Mouse (Mus musculus): ENCODE measurements around the gene B020004J07Rik. TPM values are rescaled to one million over a fixed set of nuclear protein-coding genes. Genes with fewer than 3 reads are reported as not detected.

B020004J07Rik gene
- polyA plus RNA-seq, 1 experiment from 2014 or later, result not detected

Other genes starting within 250 kb of the B020004J07Rik start
- 71.4 and 84.2 TPM in 2 replicates for gene Leprot, start 196.3 kb downstream of the B020004J07Rik start, polyA plus RNA-seq (2014; fragmentation: Nextera tagmentation; extraction: Ambion mirVana)
- 1.3 and 3.7 TPM in 2 replicates for gene Lepr, start 126.6 kb downstream of the B020004J07Rik start, polyA plus RNA-seq (2014; fragmentation: Nextera tagmentation; extraction: Ambion mirVana)
- gene C130073F10Rik, start 49.8 kb upstream of the B020004J07Rik start, polyA plus RNA-seq (2014; fragmentation: Nextera tagmentation; extraction: Ambion mirVana), result not detected in 2 replicates
- not detected in 2 replicates for gene Gm12800, start 65.1 kb upstream of the B020004J07Rik start, polyA plus RNA-seq (2014; fragmentation: Nextera tagmentation; extraction: Ambion mirVana)
- not detected in 2 replicates for gene Gm12794, start 96.4 kb upstream of the B020004J07Rik start, polyA plus RNA-seq (2014; fragmentation: Nextera tagmentation; extraction: Ambion mirVana)
- not detected in 2 replicates for gene Gm12790, start 137.0 kb upstream of the B020004J07Rik start, polyA plus RNA-seq (2014; fragmentation: Nextera tagmentation; extraction: Ambion mirVana)
- gene Gm12789, start 142.6 kb upstream of the B020004J07Rik start, polyA plus RNA-seq (2014; fragmentation: Nextera tagmentation; extraction: Ambion mirVana), result not detected in 2 replicates
- 7.3 and 10.4 TPM in 2 replicates for gene Pde4b, start 243.5 kb upstream of the B020004J07Rik start, polyA plus RNA-seq (2014; fragmentation: Nextera tagmentation; extraction: Ambion mirVana)

Data from kidney, embryonic 14.5 days (tissue).